26 mouse cellular contexts compared by ENCODE assay signal in the genomic region with DNA sequence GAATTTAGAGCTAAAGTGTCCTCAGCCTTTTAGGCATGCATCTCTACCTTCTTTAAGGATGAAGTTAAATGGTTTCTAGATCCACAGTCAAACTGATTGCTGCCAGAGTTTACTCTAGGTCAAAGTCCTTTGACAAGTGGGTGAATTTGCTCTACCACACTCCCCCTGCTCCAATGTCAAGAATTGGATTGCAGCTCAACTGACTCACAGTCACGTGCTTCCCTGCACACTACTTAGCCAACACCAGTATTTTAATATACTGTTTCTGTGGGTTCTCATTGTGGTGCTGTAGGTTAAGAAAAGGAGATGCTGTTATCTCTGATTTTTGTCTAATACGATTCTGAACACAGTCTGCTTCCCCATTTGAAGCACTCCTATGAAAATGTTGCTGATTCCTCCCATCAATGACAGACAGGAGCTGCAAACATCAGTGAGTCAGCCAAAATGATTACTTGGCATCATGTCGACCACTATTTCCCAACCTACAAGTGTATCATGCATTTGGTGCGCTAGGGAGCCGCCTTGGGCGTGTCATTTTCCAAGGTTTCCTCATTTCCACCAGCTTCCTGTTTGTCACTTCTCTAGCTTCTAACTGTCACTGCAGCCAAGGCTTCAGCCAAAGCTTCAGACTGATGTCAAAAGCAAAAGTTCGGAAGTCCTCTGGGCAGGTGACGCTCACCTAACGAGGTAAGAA. TPM values are rescaled to one million over a fixed set of nuclear protein-coding genes. Genes with fewer than 3 reads are reported as not detected.
DNase-seq lines count a peak whose midpoint lies in the region; ATAC-seq and TF ChIP-seq lines count a peak whose summit lies in the region.
"Had no signal": no experiment of that assay in that cellular context is flagged by ENCODE, and none has a peak within 500 bp of the region (broad histone marks: within the 10 kb centered on the region; RNA-seq: fewer than 3 reads in every experiment).

A gene (plus strand): TSS at position 580 of the 694 bp plus-strand sequence.

- peak; percentile 52 for DNase-seq in adrenal gland, adult 2 months
- no peak for DNase-seq in adrenal gland, postnatal 4 days (ENCODE audit: low spot score in 2 of 2)
- peak; percentile 6 for DNase-seq in adrenal gland, postnatal 10 days
- DNase-seq in stomach, postnatal 0 days (ENCODE audit: low spot score): peak; percentile 46
- DNase-seq in left cerebral cortex, postnatal 10 days (ENCODE audit: extremely low spot score in 1 of 2, low spot score in 2 of 2): no peak
- no peak for DNase-seq in left cerebral cortex, adult 18-20 months (ENCODE audit: low spot score in 2 of 2)
- DNase-seq: cerebellum, adult 2 months; cerebellum, postnatal 36 days; heart, adult 11 months; kidney, adult 18-20 months; lung, adult 2 months; midbrain, embryonic 14.5 days; right cerebral cortex, postnatal 4 days; thymus, postnatal 14 days had no signal

- no peak within 1 kb of the TSS for H3K4me3 ChIP-seq in intestine, embryonic 15.5 days (replicated peaks)
- H3K4me3 ChIP-seq in stomach, postnatal 0 days (ENCODE audit: low read depth, low read length): no peak within 1 kb of the TSS
- H3K4me3 ChIP-seq in hindbrain, embryonic 16.5 days (ENCODE audit: low read length): no peak within 1 kb of the TSS
- H3K4me3 ChIP-seq: heart, embryonic 13.5 days; left cerebral cortex, adult 2 months; limb, embryonic 12.5 days; liver, embryonic 12.5 days had no signal

- no peaks in the 10 kb centered on the region for H3K27me3 ChIP-seq in intestine, embryonic 15.5 days (replicated peaks)
- H3K27me3 ChIP-seq in stomach, postnatal 0 days (ENCODE audit: control insufficient read depth, insufficient read depth, low read length): no peaks in the 10 kb centered on the region
- no peaks in the 10 kb centered on the region for H3K27me3 ChIP-seq in hindbrain, embryonic 16.5 days (replicated peaks; ENCODE audit: control insufficient read depth, insufficient read depth, low read length)
- H3K27me3 ChIP-seq: heart, embryonic 13.5 days; limb, embryonic 12.5 days; liver, embryonic 12.5 days had no signal

- no peak for TF ChIP-seq EP300 in stomach, postnatal 0 days (optimal IDR thresholded peaks at IDR 0.05)

- intact Hi-C loops in left cerebral cortex, postnatal 10 days (cut with DNase I): no loop called here

- H3K9ac ChIP-seq in intestine, embryonic 15.5 days: no peak within 1 kb of the TSS
- no peak within 1 kb of the TSS for H3K9ac ChIP-seq in stomach, postnatal 0 days (ENCODE audit: low read length)
- H3K9ac ChIP-seq in hindbrain, embryonic 16.5 days (ENCODE audit: low read depth, low read length): no peak within 1 kb of the TSS
- H3K9ac ChIP-seq: heart, embryonic 13.5 days; hindbrain, embryonic 14.5 days; limb, embryonic 12.5 days; liver, embryonic 12.5 days had no signal

- WGBS in intestine, embryonic 15.5 days: 87% methylated on average over 9 of the region's 9 CpGs
- WGBS in stomach, postnatal 0 days: 81% methylated on average over 9 of the region's 9 CpGs
- 92% methylated on average over 9 of the region's 9 CpGs for WGBS in hindbrain, embryonic 16.5 days

- H3K9me3 ChIP-seq in intestine, embryonic 15.5 days: no peaks in the 10 kb centered on the region
- H3K9me3 ChIP-seq in stomach, postnatal 0 days (ENCODE audit: control insufficient read depth, low read length): no peaks in the 10 kb centered on the region
- no peaks in the 10 kb centered on the region for H3K9me3 ChIP-seq in hindbrain, embryonic 16.5 days (ENCODE audit: control insufficient read depth, low read length)
- H3K9me3 ChIP-seq: heart, embryonic 13.5 days; limb, embryonic 12.5 days; liver, embryonic 12.5 days had no signal

- no peak within 1 kb of the TSS for H3K4me2 ChIP-seq in intestine, embryonic 15.5 days (replicated peaks)
- no peak within 1 kb of the TSS for H3K4me2 ChIP-seq in stomach, postnatal 0 days (replicated peaks; ENCODE audit: low read depth)
- H3K4me2 ChIP-seq in hindbrain, embryonic 16.5 days (ENCODE audit: low read length): no peak within 1 kb of the TSS
- H3K4me2 ChIP-seq: heart, embryonic 13.5 days; hindbrain, embryonic 14.5 days; limb, embryonic 12.5 days; liver, embryonic 12.5 days had no signal

- H3K27ac ChIP-seq in intestine, embryonic 15.5 days: no peak within 1 kb of the TSS
- H3K27ac ChIP-seq in stomach, postnatal 0 days (replicated peaks): no peak within 1 kb of the TSS
- no peak within 1 kb of the TSS for H3K27ac ChIP-seq in hindbrain, embryonic 16.5 days (ENCODE audit: low read depth, low read length)
- H3K27ac ChIP-seq: heart, embryonic 13.5 days; hindbrain, embryonic 14.5 days; kidney, postnatal 0 days; left cerebral cortex, adult 2 months; limb, embryonic 12.5 days; liver, embryonic 12.5 days had no signal

- TF ChIP-seq CTCF in stomach, postnatal 0 days (IDR thresholded peaks at IDR 0.05; ENCODE audit: low read depth): no peak

- no peaks in the 10 kb centered on the region for H3K4me1 ChIP-seq in intestine, embryonic 15.5 days (replicated peaks)
- H3K4me1 ChIP-seq in stomach, postnatal 0 days (replicated peaks; ENCODE audit: control insufficient read depth, insufficient read depth): 0 out of 2 replicates have a peak, but pooled peaks cover 2% of the 10 kb centered on the region
- no peaks in the 10 kb centered on the region for H3K4me1 ChIP-seq in hindbrain, embryonic 16.5 days (ENCODE audit: control insufficient read depth, insufficient read depth, low read depth, low read length)
- H3K4me1 ChIP-seq: heart, embryonic 13.5 days; limb, embryonic 12.5 days; liver, embryonic 12.5 days had no signal

- H3K36me3 ChIP-seq in intestine, embryonic 15.5 days: no peaks in the 10 kb centered on the region
- H3K36me3 ChIP-seq in stomach, postnatal 0 days (ENCODE audit: control insufficient read depth, insufficient read depth, low read length): no peaks in the 10 kb centered on the region
- no peaks in the 10 kb centered on the region for H3K36me3 ChIP-seq in hindbrain, embryonic 16.5 days (ENCODE audit: control insufficient read depth, insufficient read depth, low read length)
- H3K36me3 ChIP-seq: heart, embryonic 13.5 days; limb, embryonic 12.5 days; liver, embryonic 12.5 days had no signal

- ATAC-seq in intestine, embryonic 15.5 days: peak; percentile 78
- ATAC-seq in stomach, postnatal 0 days (ENCODE audit: low FRiP score, low TSS enrichment): peak; percentile 79
- ATAC-seq in hindbrain, embryonic 16.5 days: no peak
- ATAC-seq: liver, embryonic 12.5 days had no signal

RNA-seq across cellular contexts. Expression of the gene that starts here (rescaled TPM):
- under 1 TPM in 1 of 2 experiments, not detected in 1; 0.69 TPM for total RNA-seq in adrenal gland, adult 2 months (2021)
- polyA plus RNA-seq in adrenal gland, adult 2 months (2012; rRNA removed): not detected in 2 replicates
- total RNA-seq in adrenal gland, postnatal 4 days (2021): not detected
- total RNA-seq in adrenal gland, postnatal 10 days (2021): not detected
- not detected in 2 replicates for polyA plus RNA-seq in intestine, embryonic 15.5 days (2015; fragmentation: Nextera tagmentation; extraction: Ambion mirVana)
- 1.1 and 1.2 TPM in 2 replicates for polyA plus RNA-seq in stomach, postnatal 0 days (2015; fragmentation: Nextera tagmentation; extraction: Ambion mirVana)
- polyA plus RNA-seq in hindbrain, embryonic 16.5 days (2015; fragmentation: Nextera tagmentation; extraction: Ambion mirVana): not detected in 2 replicates
- total RNA-seq in left cerebral cortex, postnatal 10 days (2021): not detected
- total RNA-seq in left cerebral cortex, adult 18-20 months (2021): not detected
- total RNA-seq: gastrocnemius, adult 8-10 months; heart, postnatal 25 days; left cerebral cortex, adult 2 months had no signal
- polyA plus RNA-seq: cerebellum, adult 2 months; forebrain, embryonic 11.5 days; heart, embryonic 13.5 days; hindbrain, embryonic 14.5 days; kidney, postnatal 0 days; limb, embryonic 12.5 days; liver, embryonic 12.5 days; lung, adult 2 months; midbrain, embryonic 14.5 days; neural tube, embryonic 11.5 days had no signal

Comparison
In these comparisons a context has a peak if more than half of its experiments do, and no peak if none do; other contexts are left out.
1. Peak in DNase-seq in adrenal gland, adult 2 months; RNA of the gene not detected or under 1 TPM.
2. Peak in DNase-seq in adrenal gland, postnatal 10 days; RNA of the gene not detected or under 1 TPM.
3. Peak in ATAC-seq in intestine, embryonic 15.5 days; RNA of the gene not detected or under 1 TPM.